Mouse (Mus musculus) liver, postnatal 0 days (tissue): ENCODE data around the gene Rhoa.

Source experiments
- CTCF ChIP-seq: sonication (generic); IDR thresholded peaks from 2 replicates; pipeline ENCODE4 v1.5.1; 2016; ENCODE audit warnings: antibody characterized with exemption, low read depth
- EP300 ChIP-seq: IDR thresholded peaks from 2 replicates; pipeline ENCODE4 v1.6.1; 2016; ENCODE audit warnings: antibody characterized with exemption, low read depth, mild to moderate bottlenecking

DNA sequence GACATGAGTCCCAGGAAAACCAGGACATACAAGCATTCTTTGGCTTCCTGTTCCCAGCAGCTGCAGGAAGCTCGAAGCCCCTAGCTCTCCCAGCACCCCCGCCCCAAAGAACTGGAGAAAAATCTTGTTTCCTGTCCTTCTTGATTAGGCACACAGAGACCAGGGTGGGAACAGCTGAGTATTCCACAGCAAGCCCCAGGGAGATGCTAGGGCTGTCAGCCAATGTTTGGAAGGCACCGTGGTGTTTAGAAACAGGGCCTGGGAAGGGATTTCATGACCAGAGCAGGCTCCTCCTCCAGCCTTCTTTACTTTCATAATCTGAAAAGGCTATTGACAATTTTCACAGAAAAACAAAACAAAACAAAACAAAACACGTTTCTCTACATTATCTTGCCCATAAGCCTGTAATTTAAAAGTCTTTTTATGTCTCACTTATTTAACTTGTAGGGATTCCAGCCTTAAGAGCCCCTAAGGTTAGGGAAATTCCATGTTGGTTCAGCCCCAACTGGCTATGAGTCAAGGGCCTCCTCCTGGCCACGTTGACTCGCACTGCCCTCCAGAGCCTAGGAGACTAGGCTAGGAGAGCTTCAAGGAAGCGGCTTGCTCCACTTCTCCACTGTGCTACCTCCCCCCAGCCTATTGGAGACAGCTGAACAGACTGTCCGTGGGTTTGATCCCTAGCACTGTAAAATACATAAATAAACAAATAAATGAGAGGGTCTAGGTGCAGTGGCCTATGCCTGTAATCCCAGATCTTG is 25.7 kb upstream of the Rhoa start:
- TF ChIP-seq EP300 (no peak), CTCF (no peak)
